Mouse (Mus musculus) hindbrain, embryonic 10.5 days (tissue): ENCODE data around the gene Rpl3. TPM values are rescaled to one million over a fixed set of nuclear protein-coding genes. Genes with fewer than 3 reads are reported as not detected.

Experiments
- DNase-seq: peaks from one replicate; pipeline ENCODE4 v3.0.0-alpha.2; 2017; ENCODE audit warnings: low spot score
- H3K27ac ChIP-seq: fragments of 300-500 bp; sonication (generic); 2 replicates; pipeline ENCODE4 v1.5.1; 2016; ENCODE audit warnings: mild to moderate bottlenecking, moderate library complexity
- H3K27me3 ChIP-seq: fragments of 300-500 bp; sonication (generic); 2 replicates; pipeline ENCODE4 v1.6.1; 2016; ENCODE audit warnings: mild to moderate bottlenecking; ENCODE audit not compliant: poor library complexity, insufficient read depth, severe bottlenecking
- H3K36me3 ChIP-seq: fragments of 300-500 bp; sonication (generic); 2 replicates; pipeline ENCODE4 v1.6.1; 2016; ENCODE audit warnings: mild to moderate bottlenecking, moderate library complexity
- H3K4me1 ChIP-seq: fragments of 300-500 bp; sonication (generic); replicated peaks from 2 replicates; pipeline ENCODE4 v1.6.1; 2016; ENCODE audit warnings: mild to moderate bottlenecking
- H3K4me3 ChIP-seq: fragments of 300-500 bp; sonication (generic); 2 replicates; pipeline ENCODE4 v1.5.1; 2016; ENCODE audit warnings: mild to moderate bottlenecking, moderate library complexity
- H3K9me3 ChIP-seq: fragments of 300-500 bp; sonication (generic); 2 replicates; pipeline ENCODE4 v1.6.1; 2016; ENCODE audit warnings: mild to moderate bottlenecking, moderate library complexity
- WGBS: fragments of 180-500 bp; shearing (Covaris S2); methylation state at CpG from one replicate; pipeline ENCODE4 v1.1.7; 2016; 5-methylcytosine and 5-hydroxymethylcytosine counted together
- polyA plus RNA-seq: library from polyadenylated mRNA; unstranded; fragments of >200 nt; fragmentation: Nextera tagmentation; extraction: Ambion mirVana; gene quantifications from 2 replicates; pipeline ENCODE4 v1.2.1, GENCODE M21; 2016

Rpl3 gene
- polyA plus RNA-seq, 1 experiment from 2014 or later, result 806 TPM

- Histone ChIP-seq H3K27ac (no peak overlapping the region), H3K9me3 (no peaks in the 10 kb centered on the region), H3K27me3 (peaks cover 78% of the 10 kb centered on the region), H3K4me3 (no peak overlapping the region), H3K4me1 (peaks cover 56% of the 10 kb centered on the region), H3K36me3 (no peaks in the 10 kb centered on the region)
- 70% methylated on average over 1 of the region's 1 CpGs for WGBS
- DNase-seq, result no peak
These were observed 3.9 kb upstream of the Rpl3 start for GRCm38 (mm10) chr15:80095596-80095995.

GRCm38 (mm10) chr15:80094201-80094600 lies 2.5 kb upstream of the Rpl3 start:
- no peak overlapping the region for H3K27ac ChIP-seq
- H3K4me3 ChIP-seq, result no peak overlapping the region
- no peak for DNase-seq
- peaks cover 56% of the 10 kb centered on the region for H3K4me1 ChIP-seq
- H3K27me3 ChIP-seq, result peaks cover 87% of the 10 kb centered on the region
- WGBS, result 91% methylated on average over 13 of the region's 13 CpGs
- no peaks in the 10 kb centered on the region for H3K9me3 ChIP-seq
- no peaks in the 10 kb centered on the region for H3K36me3 ChIP-seq

- Histone ChIP-seq H3K4me3 (peak overlapping the region; percentile 71), H3K9me3 (no peaks in the 10 kb centered on the region), H3K27ac (no peak overlapping the region), H3K4me1 (peaks cover 40% of the 10 kb centered on the region), H3K36me3 (no peaks in the 10 kb centered on the region), H3K27me3 (peaks cover 72% of the 10 kb centered on the region)
- WGBS, result 11% methylated on average over 8 of the region's 8 CpGs
- DNase-seq, result peak; percentile 24
These were observed 931 bp upstream of the Rpl3 start for GRCm38 (mm10) chr15:80092599-80092998.

GRCm38 (mm10) chr15:80092041-80092441 lies 373 bp upstream of the Rpl3 start:
- Histone ChIP-seq H3K4me3 (peak overlapping the region; percentile 71), H3K27me3 (peaks cover 67% of the 10 kb centered on the region), H3K9me3 (no peaks in the 10 kb centered on the region), H3K27ac (no peak overlapping the region), H3K36me3 (no peaks in the 10 kb centered on the region), H3K4me1 (peaks cover 35% of the 10 kb centered on the region)
- 19% methylated on average over 7 of the region's 7 CpGs for WGBS
- no peak for DNase-seq

- H3K4me3 ChIP-seq, result peak overlapping the region; percentile 71
- no peak for DNase-seq
- WGBS, result 2% methylated on average over 17 of the region's 17 CpGs
- no peaks in the 10 kb centered on the region for H3K36me3 ChIP-seq
- H3K27ac ChIP-seq, result peak overlapping the region; percentile 85
- H3K9me3 ChIP-seq, result no peaks in the 10 kb centered on the region
- peaks cover 54% of the 10 kb centered on the region for H3K27me3 ChIP-seq
- peaks cover 25% of the 10 kb centered on the region for H3K4me1 ChIP-seq
These were observed 937 bp downstream of the Rpl3 start for GRCm38 (mm10) chr15:80090741-80091120.

GRCm38 (mm10) chr15:80090155-80090554 lies 1.5 kb downstream of the Rpl3 start:
- Histone ChIP-seq H3K36me3 (no peaks in the 10 kb centered on the region), H3K4me1 (peaks cover 25% of the 10 kb centered on the region), H3K27ac (no peak overlapping the region), H3K9me3 (no peaks in the 10 kb centered on the region), H3K27me3 (peaks cover 50% of the 10 kb centered on the region), H3K4me3 (peak overlapping the region; percentile 71; the same call in 1 of the 2 replicates)
- DNase-seq, result no peak
- 71% methylated on average over 11 of the region's 11 CpGs for WGBS

GRCm38 (mm10) chr15:80088637-80089036 lies 3.0 kb downstream of the Rpl3 start:
- peak; percentile 87 for DNase-seq
- peaks cover 43% of the 10 kb centered on the region for H3K27me3 ChIP-seq
- no peak overlapping the region for H3K27ac ChIP-seq
- no peaks in the 10 kb centered on the region for H3K36me3 ChIP-seq
- no peak overlapping the region for H3K4me3 ChIP-seq
- H3K9me3 ChIP-seq, result no peaks in the 10 kb centered on the region
- H3K4me1 ChIP-seq, result peaks cover 28% of the 10 kb centered on the region
- WGBS, result 28% methylated on average over 4 of the region's 4 CpGs

- H3K27me3 ChIP-seq, result peaks cover 32% of the 10 kb centered on the region
- H3K27ac ChIP-seq, result no peak overlapping the region
- no peak overlapping the region for H3K4me3 ChIP-seq
- H3K36me3 ChIP-seq, result no peaks in the 10 kb centered on the region
- H3K4me1 ChIP-seq, result peaks cover 24% of the 10 kb centered on the region
- H3K9me3 ChIP-seq, result no peaks in the 10 kb centered on the region
- 85% methylated on average over 9 of the region's 9 CpGs for WGBS
- DNase-seq, result no peak
These were observed 4.2 kb downstream of the Rpl3 start for GRCm38 (mm10) chr15:80087406-80088012.

GRCm38 (mm10) chr15:80083740-80084139 lies 7.9 kb downstream of the Rpl3 start:
- 3% methylated on average over 12 of the region's 12 CpGs for WGBS
- H3K27me3 ChIP-seq, result no peaks in the 10 kb centered on the region
- peak overlapping the region; percentile 90 for H3K27ac ChIP-seq
- H3K36me3 ChIP-seq, result peaks cover 37% of the 10 kb centered on the region
- no peak for DNase-seq
- no peaks in the 10 kb centered on the region for H3K9me3 ChIP-seq
- H3K4me1 ChIP-seq, result peaks cover 35% of the 10 kb centered on the region
- peak overlapping the region; percentile 73 for H3K4me3 ChIP-seq

GRCm38 (mm10) chr15:80083276-80083731 lies 8.4 kb downstream of the Rpl3 start:
- peak overlapping the region; percentile 73 for H3K4me3 ChIP-seq
- H3K27ac ChIP-seq, result peak overlapping the region; percentile 90
- no peaks in the 10 kb centered on the region for H3K27me3 ChIP-seq
- under 1% methylated on average over 30 of the region's 30 CpGs for WGBS
- H3K9me3 ChIP-seq, result no peaks in the 10 kb centered on the region
- peaks cover 42% of the 10 kb centered on the region for H3K36me3 ChIP-seq
- DNase-seq, result peak; percentile 99
- peaks cover 35% of the 10 kb centered on the region for H3K4me1 ChIP-seq

GRCm38 (mm10) chr15:80082661-80083275 lies 8.9 kb downstream of the Rpl3 start:
- Histone ChIP-seq H3K4me1 (peaks cover 38% of the 10 kb centered on the region), H3K27me3 (no peaks in the 10 kb centered on the region), H3K9me3 (no peaks in the 10 kb centered on the region), H3K27ac (peak overlapping the region; percentile 90), H3K36me3 (peaks cover 47% of the 10 kb centered on the region), H3K4me3 (peak overlapping the region; percentile 73)
- peak; percentile 27 for DNase-seq
- WGBS, result 0% methylated on average over 21 of the region's 21 CpGs

- Histone ChIP-seq H3K27ac (peak overlapping the region; percentile 90), H3K27me3 (no peaks in the 10 kb centered on the region), H3K36me3 (peaks cover 55% of the 10 kb centered on the region), H3K9me3 (no peaks in the 10 kb centered on the region), H3K4me1 (peaks cover 38% of the 10 kb centered on the region), H3K4me3 (peak overlapping the region; percentile 73)
- WGBS, result 8% methylated on average over 11 of the region's 11 CpGs
- DNase-seq, result no peak
These were observed 9.7 kb downstream of the Rpl3 start for GRCm38 (mm10) chr15:80081801-80082546.
